Mouse (Mus musculus) erythroblast, embryonic 14.5 days (primary cell): Measurements from ENCODE around the gene Limk2. TPM values are rescaled to one million over a fixed set of nuclear protein-coding genes. Genes with fewer than 3 reads are reported as not detected.

ENCODE experiments used
- H3K27me3 ChIP-seq: 2 replicates; pipeline ENCODE4 v1.6.1; 2012; ENCODE audit warnings: inconsistent platforms; ENCODE audit not compliant: control insufficient read depth
- H3K36me3 ChIP-seq: 2 replicates; pipeline ENCODE4 v1.6.1; 2012; ENCODE audit warnings: mild to moderate bottlenecking, inconsistent platforms; ENCODE audit not compliant: control insufficient read depth
- H3K4me1 ChIP-seq: 2 replicates; pipeline ENCODE4 v1.6.1; 2012; ENCODE audit warnings: inconsistent platforms; ENCODE audit not compliant: control insufficient read depth
- H3K4me3 ChIP-seq: replicated peaks from 2 replicates; pipeline ENCODE3; 2012; ENCODE audit warnings: moderate library complexity, mild to moderate bottlenecking, inconsistent platforms
- H3K9me3 ChIP-seq: 2 replicates; pipeline ENCODE4 v1.6.1; 2012; ENCODE audit warnings: low read length, inconsistent platforms, mixed read lengths; ENCODE audit not compliant: control insufficient read depth
- GATA1 ChIP-seq: IDR thresholded peaks from 2 replicates; pipeline ENCODE4 v1.6.1; 2012; ENCODE audit warnings: low read length, inconsistent platforms, mixed read lengths
- TAL1 ChIP-seq: IDR thresholded peaks from 3 replicates; pipeline ENCODE4 v1.6.1; 2012; ENCODE audit warnings: low read length, inconsistent platforms, mixed read lengths
- polyA plus RNA-seq: library from polyadenylated mRNA; stranded (reverse); fragments of >175 nt; gene quantifications from 2 replicates; pipeline ENCODE4 v1.2.3, GENCODE M21; 2012

Gene Limk2
- polyA plus RNA-seq = 1.4 and 1.6 TPM in 2 replicates

- no peaks in the 10 kb centered on the region for H3K27me3 ChIP-seq
- H3K9me3 ChIP-seq = no peaks in the 10 kb centered on the region
- peaks cover 38% of the 10 kb centered on the region for H3K4me1 ChIP-seq
- peak within 1 kb of the TSS; percentile 91 for H3K4me3 ChIP-seq
- peaks cover 8% of the 10 kb centered on the region for H3K36me3 ChIP-seq
- no peak for TF ChIP-seq TAL1
- no peak for TF ChIP-seq GATA1
Observed at GRCm38 (mm10) chr11:3408997-3409732, at the start of gene Limk2. Gene Limk2, minus strand, starts transcription at chr11:3409189.

- Histone ChIP-seq H3K4me1 (peaks cover 3% of the 10 kb centered on the region), H3K4me3 (no peak overlapping the region)
- TF ChIP-seq TAL1 (no peak), GATA1 (no peak)
Observed at GRCm38 (mm10) chr11:3458428-3459104, 49.6 kb upstream of the Limk2 start.

GRCm38 (mm10) chr11:3456354-3456753, 47.4 kb upstream of the Limk2 start:
- Histone ChIP-seq H3K36me3 (peaks cover 9% of the 10 kb centered on the region), H3K9me3 (no peaks in the 10 kb centered on the region), H3K4me1 (peaks cover 21% of the 10 kb centered on the region), H3K27me3 (no peaks in the 10 kb centered on the region), H3K4me3 (no peak overlapping the region)
- TF ChIP-seq GATA1 = no peak
- no peak for TF ChIP-seq TAL1

More at GRCm38 (mm10) chr11:3458428-3459104, 49.6 kb upstream of the Limk2 start:
- Histone ChIP-seq H3K36me3 (peaks cover 9% of the 10 kb centered on the region), H3K9me3 (no peaks in the 10 kb centered on the region), H3K27me3 (no peaks in the 10 kb centered on the region)

- Histone ChIP-seq H3K4me1 (peaks cover 30% of the 10 kb centered on the region), H3K36me3 (peaks cover 9% of the 10 kb centered on the region), H3K9me3 (no peaks in the 10 kb centered on the region), H3K4me3 (no peak overlapping the region), H3K27me3 (no peaks in the 10 kb centered on the region)
- TF ChIP-seq TAL1 (no peak), GATA1 (no peak)
Observed at GRCm38 (mm10) chr11:3454506-3454905, 45.5 kb upstream of the Limk2 start.

- no peaks in the 10 kb centered on the region for H3K9me3 ChIP-seq
- H3K27me3 ChIP-seq = no peaks in the 10 kb centered on the region
- TF ChIP-seq TAL1 (no peak), GATA1 (no peak)
- H3K36me3 ChIP-seq = peaks cover 9% of the 10 kb centered on the region
- H3K4me1 ChIP-seq = peaks cover 30% of the 10 kb centered on the region
- H3K4me3 ChIP-seq = peak overlapping the region; percentile 92
Observed at GRCm38 (mm10) chr11:3453467-3453866, 44.5 kb upstream of the Limk2 start.

- H3K36me3 ChIP-seq = peaks cover 9% of the 10 kb centered on the region
- TF ChIP-seq GATA1 (no peak), TAL1 (no peak)
- H3K4me1 ChIP-seq = peaks cover 30% of the 10 kb centered on the region
Observed at GRCm38 (mm10) chr11:3452769-3453168, 43.8 kb upstream of the Limk2 start.

GRCm38 (mm10) chr11:3452167-3452639, 43.2 kb upstream of the Limk2 start, which contains the start of gene Rnf185:
Gene Rnf185, minus strand, starts transcription at chr11:3452363.
- no peak for TF ChIP-seq TAL1
- TF ChIP-seq GATA1 = no peak
- Histone ChIP-seq H3K27me3 (no peaks in the 10 kb centered on the region), H3K4me3 (peak within 1 kb of the TSS; percentile 92), H3K4me1 (peaks cover 28% of the 10 kb centered on the region), H3K36me3 (peaks cover 9% of the 10 kb centered on the region), H3K9me3 (no peaks in the 10 kb centered on the region)

More at GRCm38 (mm10) chr11:3452769-3453168, 43.8 kb upstream of the Limk2 start:
- Histone ChIP-seq H3K4me3 (peak overlapping the region; percentile 92), H3K9me3 (no peaks in the 10 kb centered on the region), H3K27me3 (no peaks in the 10 kb centered on the region)

GRCm38 (mm10) chr11:3451701-3452163, 42.7 kb upstream of the Limk2 start:
- TF ChIP-seq GATA1 (no peak), TAL1 (no peak)
- Histone ChIP-seq H3K27me3 (no peaks in the 10 kb centered on the region), H3K4me1 (peaks cover 28% of the 10 kb centered on the region)

GRCm38 (mm10) chr11:3444875-3445274, 35.9 kb upstream of the Limk2 start:
- Histone ChIP-seq H3K4me3 (no peak overlapping the region), H3K4me1 (peaks cover 9% of the 10 kb centered on the region), H3K36me3 (no peaks in the 10 kb centered on the region), H3K9me3 (no peaks in the 10 kb centered on the region), H3K27me3 (no peaks in the 10 kb centered on the region)
- no peak for TF ChIP-seq TAL1
- no peak for TF ChIP-seq GATA1

More at GRCm38 (mm10) chr11:3451701-3452163, 42.7 kb upstream of the Limk2 start:
- Histone ChIP-seq H3K4me3 (peak overlapping the region; percentile 92), H3K36me3 (peaks cover 9% of the 10 kb centered on the region), H3K9me3 (no peaks in the 10 kb centered on the region)
